Mouse (Mus musculus) liver, embryonic 14.5 days (tissue): ENCODE results near the gene Serpina3a.

Experiments
- CTCF ChIP-seq: IDR thresholded peaks from 2 replicates; pipeline ENCODE4 v1.5.1; 2016; ENCODE audit warnings: antibody characterized with exemption, low read depth, control low read depth
- EP300 ChIP-seq: IDR thresholded peaks from 2 replicates; pipeline ENCODE4 v1.6.1; 2016; ENCODE audit warnings: antibody characterized with exemption, low read depth

DNA sequence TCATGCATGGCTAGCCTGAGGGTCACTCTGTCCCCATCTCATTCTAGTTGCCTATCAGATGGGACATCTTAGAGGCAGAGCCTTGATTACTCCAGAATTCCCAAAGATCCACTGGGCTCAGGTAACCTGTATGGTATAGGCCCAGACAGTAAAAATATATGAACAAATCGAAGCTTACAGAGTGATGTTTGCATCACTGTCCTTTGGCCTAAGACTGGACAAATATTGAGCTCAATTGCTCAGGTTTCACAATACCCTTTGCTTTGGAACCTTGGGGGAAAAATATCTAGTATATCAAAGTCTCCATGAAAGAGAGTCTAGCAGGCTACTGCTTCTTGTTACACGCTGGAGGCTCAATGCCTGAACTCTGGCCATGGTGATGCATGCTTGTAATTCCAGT lies 22.4 kb upstream of the Serpina3a start:
- TF ChIP-seq CTCF (no peak), EP300 (no peak)
